Mouse (Mus musculus): ENCODE results near the gene Olfr1307.

Gene Olfr1307

GRCm38 (mm10) chr2:111949340-111949739 lies at the start of gene Olfr1307:
Gene Olfr1307 (minus strand): TSS chr2:111949440.
- no peak for DNase-seq (ENCODE audit: low spot score)

GRCm38 (mm10) chr2:111990181-111990580 lies 40.9 kb upstream of the Olfr1307 start, which contains the start of gene Olfr1309:
Gene Olfr1309 (minus strand): TSS chr2:111990281.
- DNase-seq (ENCODE audit: low spot score), result no peak

GRCm38 (mm10) chr2:111964844-111965243 lies 15.6 kb upstream of the Olfr1307 start, which contains the start of gene Olfr1308:
Gene Olfr1308 (minus strand): TSS chr2:111964944.
- no peak for DNase-seq (ENCODE audit: low spot score)

DNA sequence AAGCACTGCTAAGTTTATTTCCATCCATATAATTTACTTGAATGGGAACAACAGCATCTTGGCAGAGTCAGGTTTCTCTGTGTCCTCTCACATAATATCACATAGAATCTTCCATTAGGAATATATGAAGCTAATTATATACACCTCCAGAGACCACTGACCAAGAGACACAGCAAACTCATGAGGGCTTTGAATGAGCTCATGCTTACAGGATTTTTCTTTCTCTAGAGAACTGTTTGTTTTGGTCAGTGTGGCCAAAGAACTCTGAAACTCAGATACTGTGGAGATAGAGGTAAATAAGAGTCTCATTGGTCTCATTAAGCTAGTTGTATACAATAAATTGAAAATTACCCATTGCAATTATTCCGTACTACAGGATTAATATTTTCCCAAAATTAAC lies 33.1 kb downstream of the Olfr1307 start, which contains the start of gene Olfr1306:
Olfr1306 (minus strand) TSS at position 101 of the 400 bp plus-strand sequence.
- DNase-seq (ENCODE audit: low spot score), result no peak
